Mouse (Mus musculus) adrenal gland, postnatal 0 days (tissue): ENCODE data around the gene N4bp3. TPM values are rescaled to one million over a fixed set of nuclear protein-coding genes. Genes with fewer than 3 reads are reported as not detected.

Source experiments
- polyA plus RNA-seq: library from polyadenylated mRNA; unstranded; fragments of >200 nt; fragmentation: Nextera tagmentation; extraction: Ambion mirVana; gene quantifications from 2 replicates; pipeline ENCODE4 v1.2.1, GENCODE M21; 2015

N4bp3 gene
- polyA plus RNA-seq = 11.8 and 15.6 TPM in 2 replicates

DNA sequence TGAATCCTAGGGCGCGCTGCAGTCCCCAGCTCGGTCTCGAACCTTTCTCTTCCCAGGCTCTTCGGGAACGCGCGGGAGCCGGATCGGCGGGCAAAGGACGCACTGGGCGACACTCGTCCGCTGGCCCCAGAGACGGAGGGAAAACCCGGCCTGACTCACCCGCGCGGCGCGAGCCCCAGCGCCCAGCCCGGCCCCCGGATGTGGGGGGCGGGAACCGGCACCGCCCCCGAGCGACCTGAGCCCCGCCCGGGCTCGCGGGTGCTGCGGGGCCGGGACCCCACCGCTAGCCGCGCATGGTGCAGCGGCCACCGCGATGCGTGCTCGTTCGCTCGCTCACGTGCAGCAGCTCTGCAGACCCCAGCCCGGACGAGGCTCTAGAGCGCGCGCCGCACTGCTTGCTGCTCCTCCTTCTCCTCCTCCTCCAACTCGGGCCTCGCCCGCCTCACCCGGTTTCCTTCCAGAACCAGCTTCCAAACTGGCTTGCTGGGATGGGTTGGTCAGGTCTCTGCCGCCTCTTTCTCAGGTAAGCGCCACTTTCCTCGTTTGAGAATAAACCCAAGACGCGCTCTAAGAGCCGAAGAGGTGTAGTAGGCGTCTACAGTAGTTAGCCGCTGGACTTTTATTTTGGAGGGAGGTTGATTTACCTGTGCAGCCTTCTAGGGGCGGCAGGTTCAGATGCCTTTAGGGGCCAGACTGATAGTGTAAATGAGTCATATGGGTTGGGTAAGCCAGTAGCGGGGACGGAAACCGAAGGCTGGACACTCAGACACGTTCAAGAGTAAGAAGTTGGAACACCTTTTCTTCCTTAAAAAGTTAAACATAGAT lies at the start of gene N4bp3, which contains the start of gene D930048N14Rik:
TSS of gene N4bp3 (minus strand) at position 152 of the 825 bp plus-strand sequence.
TSS of gene D930048N14Rik (plus strand) at position 264 of the 825 bp plus-strand sequence.

DNA sequence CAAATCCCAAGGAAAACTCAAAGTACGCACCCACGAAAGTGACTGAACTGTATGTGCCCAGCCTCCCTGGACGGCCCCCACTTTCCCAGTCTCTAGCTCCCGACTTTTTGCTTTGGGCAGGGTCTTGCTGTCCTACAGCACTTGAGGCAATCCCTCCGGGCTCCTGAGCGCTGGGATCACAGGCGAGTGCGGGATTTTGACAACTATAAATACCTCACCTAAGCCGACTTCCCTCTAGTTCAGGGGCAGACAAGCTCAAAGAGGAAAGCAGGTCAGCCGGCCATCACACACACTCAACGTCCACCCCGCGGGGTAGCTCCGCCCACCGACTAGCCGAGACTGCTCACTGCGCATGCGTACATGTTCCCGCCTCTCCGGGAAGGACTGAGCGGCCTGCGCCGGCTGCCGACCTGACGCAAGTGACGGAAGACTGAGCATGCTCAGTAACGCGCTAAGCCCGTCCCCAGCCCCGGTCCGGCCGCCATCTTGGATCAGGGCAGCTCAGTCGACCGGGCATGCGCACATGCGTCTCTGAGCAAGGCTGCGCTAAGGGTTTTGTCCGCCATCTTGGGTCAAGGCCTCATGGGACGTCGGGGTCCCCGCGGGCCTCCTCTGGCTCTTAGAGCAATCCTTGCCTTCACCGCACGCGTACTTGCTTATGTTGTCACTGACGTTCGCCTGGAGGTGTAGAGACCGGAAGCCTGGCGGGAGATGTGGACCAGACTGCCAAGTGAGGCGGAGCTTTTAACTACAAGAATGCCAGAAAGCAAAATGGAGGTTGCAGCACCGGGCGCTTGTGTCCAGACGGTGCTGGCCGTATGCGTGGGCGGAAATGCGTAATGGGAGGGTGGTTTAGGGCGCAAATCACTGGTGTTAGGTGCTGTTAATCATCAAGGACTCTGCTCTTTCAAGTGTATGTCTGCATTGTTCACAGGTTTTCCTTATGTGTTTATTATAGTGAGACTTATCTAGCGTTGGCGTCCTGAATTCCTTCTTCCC lies 38.0 kb upstream of the N4bp3 start, which contains the start of gene 0610009B22Rik:
TSS of gene 0610009B22Rik (minus strand) at position 545 of the 999 bp plus-strand sequence.

DNA sequence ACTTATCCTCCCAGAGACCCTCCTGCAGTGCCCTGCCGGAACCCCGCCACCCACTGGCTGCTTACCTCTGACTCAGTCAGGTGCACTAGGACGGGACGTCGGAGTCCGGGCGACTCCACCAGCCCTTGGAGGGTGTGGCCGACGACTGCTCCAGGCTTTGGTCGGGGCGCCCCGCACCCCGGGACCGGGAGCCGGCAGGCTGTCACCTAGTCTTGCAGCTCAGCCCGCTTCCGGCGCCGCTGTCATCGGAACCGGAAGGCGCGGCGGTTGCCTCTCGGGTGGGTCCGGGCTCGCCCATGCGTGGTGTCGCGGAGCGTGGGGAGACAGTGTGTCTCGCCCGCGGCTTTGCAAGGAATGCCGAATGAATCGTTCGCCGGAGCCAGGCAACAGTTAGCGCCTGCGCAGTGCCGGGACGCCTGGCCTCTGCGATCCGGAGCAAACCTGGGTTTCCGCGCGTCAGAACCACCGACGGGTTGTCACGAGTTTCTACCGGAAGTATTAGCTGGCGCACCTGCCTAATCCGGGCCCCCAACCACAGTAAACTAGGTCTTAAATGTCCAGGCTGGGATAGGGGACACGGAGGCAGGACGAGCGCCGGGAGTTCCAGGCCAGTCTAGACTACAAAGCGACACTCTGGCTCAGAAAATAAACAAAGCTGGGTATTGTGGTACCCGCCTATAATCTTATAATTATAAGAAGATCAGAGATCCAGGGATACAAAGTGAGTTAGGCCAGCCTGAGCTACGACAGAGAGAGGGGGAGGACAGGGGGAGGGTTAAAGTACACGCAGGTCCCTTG lies 14.9 kb downstream of the N4bp3 start, which contains the start of gene Rmnd5b:
TSS of gene Rmnd5b (minus strand) at position 372 of the 798 bp plus-strand sequence.

DNA sequence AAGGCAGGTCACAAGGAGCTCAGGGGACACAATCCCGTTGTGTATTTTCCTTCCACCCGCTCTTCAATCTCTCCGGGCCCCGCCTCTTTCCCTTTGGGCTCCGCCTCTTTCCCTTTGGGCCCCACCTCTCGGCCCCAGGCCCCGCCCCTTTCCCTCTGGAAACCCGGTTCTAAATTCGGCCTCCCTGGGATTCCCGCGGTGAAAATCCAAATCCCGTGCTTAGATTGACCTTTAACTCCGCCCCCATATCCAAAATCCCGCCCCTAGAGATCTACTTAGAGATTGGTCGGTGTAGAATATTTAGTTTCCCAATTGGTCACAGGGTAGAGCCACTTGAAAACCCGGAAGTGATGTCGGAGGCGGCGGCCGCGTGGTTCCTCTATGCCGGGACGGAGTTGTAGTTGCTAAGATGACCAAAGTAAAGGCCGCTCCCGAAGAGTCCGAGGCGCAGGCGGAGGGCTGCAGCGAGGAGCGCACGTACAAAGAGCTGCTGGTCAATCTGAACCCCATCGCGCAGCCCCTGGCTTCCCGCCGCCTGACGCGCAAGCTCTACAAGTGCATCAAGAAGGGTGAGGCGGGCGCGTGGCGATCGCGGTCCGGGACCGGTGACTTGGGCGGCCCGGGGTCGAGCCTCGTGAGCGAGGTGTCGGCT lies 31.1 kb downstream of the N4bp3 start, which contains the start of gene Nhp2:
TSS of gene Nhp2 (plus strand) at position 327 of the 652 bp plus-strand sequence.

DNA sequence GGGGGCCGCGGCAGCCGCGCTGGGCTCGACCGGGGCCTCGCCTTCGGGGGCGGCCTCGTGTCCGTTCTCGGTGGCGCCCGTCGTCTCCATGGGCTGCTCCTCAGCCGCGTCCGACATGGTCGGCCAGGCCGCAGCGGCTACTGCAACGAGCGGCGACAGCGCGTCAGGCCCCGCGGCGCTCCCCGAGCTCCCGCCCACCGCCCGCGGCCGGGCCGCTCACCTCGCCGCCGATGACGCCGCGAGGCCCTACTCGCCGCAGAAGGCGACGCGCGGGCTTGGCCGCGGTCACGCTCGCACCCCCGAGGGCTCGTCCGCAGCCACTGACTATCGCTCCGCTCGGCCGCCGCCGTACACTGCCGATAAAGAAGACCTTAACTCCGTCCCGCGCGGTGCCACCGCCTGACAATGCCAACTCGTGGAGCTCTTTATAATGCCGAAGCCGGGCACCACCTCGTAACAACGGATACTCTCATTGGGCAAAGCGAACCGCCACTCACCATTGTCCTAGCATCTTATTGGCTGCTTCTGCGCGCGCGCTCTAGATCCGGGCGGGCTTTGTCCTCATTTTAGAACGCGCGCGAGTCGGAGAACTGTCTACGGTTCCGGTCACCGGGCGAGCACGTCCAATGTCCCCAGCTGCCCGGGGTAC lies 44.1 kb downstream of the N4bp3 start, which contains the start of gene Hnrnpab:
TSS of gene Hnrnpab (minus strand) at position 401 of the 649 bp plus-strand sequence.

Other genes starting within 250 kb of the N4bp3 start
- gene Phykpl, start 66.1 kb downstream of the N4bp3 start, polyA plus RNA-seq = 15.0 and 35.8 TPM in 2 replicates
- gene Hnrnpab, start 44.0 kb downstream of the N4bp3 start, polyA plus RNA-seq = 205 and 244 TPM in 2 replicates
- gene Nhp2, start 31.1 kb downstream of the N4bp3 start, polyA plus RNA-seq = 123 and 131 TPM in 2 replicates
- 34.9 and 54.4 TPM in 2 replicates for gene Rmnd5b, start 14.9 kb downstream of the N4bp3 start, polyA plus RNA-seq
- gene D930048N14Rik, start 112 bp upstream of the N4bp3 start, polyA plus RNA-seq = 0.30 and 1.4 TPM in 2 replicates
- gene 0610009B22Rik, start 38.0 kb upstream of the N4bp3 start, polyA plus RNA-seq = 251 and 321 TPM in 2 replicates
- 8.0 and 9.8 TPM in 2 replicates for gene Sec24a, start 112.8 kb upstream of the N4bp3 start, polyA plus RNA-seq
- 237 and 261 TPM in 2 replicates for gene Sar1b, start 112.8 kb upstream of the N4bp3 start, polyA plus RNA-seq
- 1.7 and 2.0 TPM in 2 replicates for gene Jade2, start 206.8 kb upstream of the N4bp3 start, polyA plus RNA-seq